Mouse (Mus musculus): ENCODE measurements at regions not wholly inside any gene's neighbourhood (a gene's known extent, or its start where the extent isn't known, plus 50 kb on each side); places are given as distances from the start of the nearest gene placed in this dataset.

- peak; percentile 44 for DNase-seq (ENCODE audit: low read depth)
These were observed 508.0 kb upstream of the Klhl4 start for GRCm38 (mm10) chrX:113966128-113966527.

GRCm38 (mm10) chrX:113993118-113993517, 481.0 kb upstream of the Klhl4 start:
- no peak for DNase-seq (ENCODE audit: low read depth)

GRCm38 (mm10) chrX:114041281-114041680, 432.9 kb upstream of the Klhl4 start:
- peak; percentile 49 for DNase-seq (ENCODE audit: low read depth)

All from naive thymus-derived CD4-positive, alpha-beta T cell, adult 2 months (primary cell).